Mouse (Mus musculus): ENCODE data around the gene Frrs1l. TPM values are rescaled to one million over a fixed set of nuclear protein-coding genes. Genes with fewer than 3 reads are reported as not detected.
A peak's percentile ranks its signal among the peaks of the same experiment; 100 is the strongest.

Gene Frrs1l
- polyA plus RNA-seq, 1 experiment from 2014 or later: 13.8 TPM

- Histone ChIP-seq H3K4me1 (ENCODE audit: control insufficient read depth, insufficient read depth, low read length) (peaks cover 3% of the 10 kb centered on the region; the same call in 1 of the 2 replicates), H3K4me3 (ENCODE audit: low read depth, low read length) (no peak overlapping the region), H3K36me3 (ENCODE audit: control insufficient read depth, insufficient read depth, low read length) (no peaks in the 10 kb centered on the region), H3K27me3 (replicated peaks; ENCODE audit: control insufficient read depth, insufficient read depth, low read length) (no peaks in the 10 kb centered on the region), H3K9ac (ENCODE audit: low read length) (no peak overlapping the region), H3K27ac (ENCODE audit: low read depth, low read length) (no peak overlapping the region), H3K9me3 (replicated peaks; ENCODE audit: control insufficient read depth, low read length) (no peaks in the 10 kb centered on the region), H3K4me2 (ENCODE audit: low read length) (no peak overlapping the region)
- 86% methylated on average over 2 of the region's 2 CpGs for WGBS
- DNase-seq (ENCODE audit: low spot score): no peak
- no peak for ATAC-seq
Measured at GRCm38 (mm10) chr4:57001437-57001836, 11.2 kb upstream of the Frrs1l start.

DNA sequence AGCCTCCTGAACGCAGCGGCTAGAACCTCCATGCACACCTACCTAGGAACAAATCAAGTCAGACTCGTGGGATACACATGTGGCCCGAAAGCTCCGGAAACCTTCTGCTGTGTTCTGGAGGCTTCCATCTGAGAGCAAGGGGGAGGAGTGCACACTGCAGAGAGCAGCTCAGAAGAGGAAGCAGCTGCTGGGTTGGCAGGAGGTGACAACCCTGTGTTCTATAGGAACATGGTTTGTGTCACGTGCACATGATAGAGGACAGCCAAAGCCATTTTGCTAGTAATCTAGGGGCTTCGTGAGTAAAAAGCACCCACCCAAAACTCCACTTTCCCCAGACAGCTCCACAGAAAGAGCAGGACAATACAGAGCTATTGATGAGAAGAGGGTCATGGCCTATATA lies 3.1 kb upstream of the Frrs1l start:
- no peak for ATAC-seq
- H3K9ac ChIP-seq (ENCODE audit: low read length): no peak overlapping the region
- peaks cover 3% of the 10 kb centered on the region; the same call in 1 of the 2 replicates for H3K4me1 ChIP-seq (ENCODE audit: control insufficient read depth, insufficient read depth, low read length)
- WGBS: 89% methylated on average over 7 of the region's 7 CpGs
- no peak overlapping the region for H3K4me3 ChIP-seq (ENCODE audit: low read depth, low read length)
- H3K36me3 ChIP-seq (ENCODE audit: control insufficient read depth, insufficient read depth, low read length): no peaks in the 10 kb centered on the region
- H3K27ac ChIP-seq (ENCODE audit: low read depth, low read length): no peak overlapping the region
- H3K27me3 ChIP-seq (replicated peaks; ENCODE audit: control insufficient read depth, insufficient read depth, low read length): 0 out of 2 replicates have a peak, but pooled peaks cover 3% of the 10 kb centered on the region
- H3K9me3 ChIP-seq (replicated peaks; ENCODE audit: control insufficient read depth, low read length): no peaks in the 10 kb centered on the region
- no peak overlapping the region for H3K4me2 ChIP-seq (ENCODE audit: low read length)
- no peak for DNase-seq (ENCODE audit: low spot score)

- peaks cover 3% of the 10 kb centered on the region; the same call in 1 of the 2 replicates for H3K4me1 ChIP-seq (ENCODE audit: control insufficient read depth, insufficient read depth, low read length)
- H3K27me3 ChIP-seq (replicated peaks; ENCODE audit: control insufficient read depth, insufficient read depth, low read length): 0 out of 2 replicates have a peak, but pooled peaks cover 3% of the 10 kb centered on the region
- H3K4me2 ChIP-seq (ENCODE audit: low read length): no peak overlapping the region
- H3K36me3 ChIP-seq (ENCODE audit: control insufficient read depth, insufficient read depth, low read length): no peaks in the 10 kb centered on the region
- no peak overlapping the region for H3K4me3 ChIP-seq (ENCODE audit: low read depth, low read length)
- no peak for DNase-seq (ENCODE audit: low spot score)
- 79% methylated on average over 2 of the region's 2 CpGs for WGBS
- no peak overlapping the region for H3K9ac ChIP-seq (ENCODE audit: low read length)
- no peaks in the 10 kb centered on the region for H3K9me3 ChIP-seq (replicated peaks; ENCODE audit: control insufficient read depth, low read length)
- no peak for ATAC-seq
- H3K27ac ChIP-seq (ENCODE audit: low read depth, low read length): no peak overlapping the region
Measured at GRCm38 (mm10) chr4:56991951-56992350, 1.8 kb upstream of the Frrs1l start.

GRCm38 (mm10) chr4:56989431-56990214 lies 568 bp downstream of the Frrs1l start:
- 1% methylated on average over 45 of the region's 45 CpGs for WGBS
- Histone ChIP-seq H3K4me1 (ENCODE audit: control insufficient read depth, insufficient read depth, low read length) (peaks cover 3% of the 10 kb centered on the region; the same call in 1 of the 2 replicates), H3K9ac (ENCODE audit: low read length) (peak overlapping the region; percentile 84), H3K27me3 (replicated peaks; ENCODE audit: control insufficient read depth, insufficient read depth, low read length) (0 out of 2 replicates have a peak, but pooled peaks cover 3% of the 10 kb centered on the region), H3K4me2 (ENCODE audit: low read length) (peak overlapping the region; percentile 87), H3K27ac (ENCODE audit: low read depth, low read length) (peak overlapping the region; percentile 83), H3K9me3 (replicated peaks; ENCODE audit: control insufficient read depth, low read length) (no peaks in the 10 kb centered on the region), H3K4me3 (ENCODE audit: low read depth, low read length) (peak overlapping the region; percentile 70), H3K36me3 (ENCODE audit: control insufficient read depth, insufficient read depth, low read length) (no peaks in the 10 kb centered on the region)
- ATAC-seq (peak; percentile 81), DNase-seq (ENCODE audit: low spot score) (peak; percentile 76)

- 84% methylated on average over 7 of the region's 7 CpGs for whole genome bisulfite sequencing
- ATAC-seq (no peak), DNase-seq (ENCODE audit: low spot score) (no peak)
- H3K36me3 ChIP-seq (ENCODE audit: control insufficient read depth, insufficient read depth, low read length): peaks cover 14% of the 10 kb centered on the region
- no peak overlapping the region for H3K4me2 ChIP-seq (ENCODE audit: low read length)
- H3K27me3 ChIP-seq (replicated peaks; ENCODE audit: control insufficient read depth, insufficient read depth, low read length): no peaks in the 10 kb centered on the region
- no peak overlapping the region for H3K27ac ChIP-seq (ENCODE audit: low read depth, low read length)
- no peaks in the 10 kb centered on the region for H3K4me1 ChIP-seq (ENCODE audit: control insufficient read depth, insufficient read depth, low read length)
- H3K9me3 ChIP-seq (replicated peaks; ENCODE audit: control insufficient read depth, low read length): no peaks in the 10 kb centered on the region
- H3K9ac ChIP-seq (ENCODE audit: low read length): no peak overlapping the region
- no peak overlapping the region for H3K4me3 ChIP-seq (ENCODE audit: low read depth, low read length)
Measured at GRCm38 (mm10) chr4:56965586-56966179, 24.5 kb downstream of the Frrs1l start.

GRCm38 (mm10) chr4:56963687-56964086 lies 26.5 kb downstream of the Frrs1l start:
- H3K4me3 ChIP-seq (ENCODE audit: low read depth, low read length): no peak overlapping the region
- H3K4me2 ChIP-seq (ENCODE audit: low read length): no peak overlapping the region
- DNase-seq (ENCODE audit: low spot score) (no peak), ATAC-seq (no peak)
- no peak overlapping the region for H3K27ac ChIP-seq (ENCODE audit: low read depth, low read length)
- H3K4me1 ChIP-seq (ENCODE audit: control insufficient read depth, insufficient read depth, low read length): no peaks in the 10 kb centered on the region
- H3K9ac ChIP-seq (ENCODE audit: low read length): no peak overlapping the region
- H3K9me3 ChIP-seq (replicated peaks; ENCODE audit: control insufficient read depth, low read length): no peaks in the 10 kb centered on the region
- 93% methylated on average over 6 of the region's 6 CpGs for WGBS
- H3K27me3 ChIP-seq (replicated peaks; ENCODE audit: control insufficient read depth, insufficient read depth, low read length): no peaks in the 10 kb centered on the region
- H3K36me3 ChIP-seq (ENCODE audit: control insufficient read depth, insufficient read depth, low read length): peaks cover 13% of the 10 kb centered on the region

GRCm38 (mm10) chr4:56961320-56961925 lies 28.8 kb downstream of the Frrs1l start:
- DNase-seq (ENCODE audit: low spot score) (no peak), ATAC-seq (no peak)
- no peak overlapping the region for H3K4me2 ChIP-seq (ENCODE audit: low read length)
- no peaks in the 10 kb centered on the region for H3K4me1 ChIP-seq (ENCODE audit: control insufficient read depth, insufficient read depth, low read length)
- H3K9ac ChIP-seq (ENCODE audit: low read length): no peak overlapping the region
- peaks cover 13% of the 10 kb centered on the region for H3K36me3 ChIP-seq (ENCODE audit: control insufficient read depth, insufficient read depth, low read length)
- no peaks in the 10 kb centered on the region for H3K9me3 ChIP-seq (replicated peaks; ENCODE audit: control insufficient read depth, low read length)
- WGBS: 84% methylated on average over 12 of the region's 12 CpGs
- H3K27ac ChIP-seq (ENCODE audit: low read depth, low read length): no peak overlapping the region
- H3K4me3 ChIP-seq (ENCODE audit: low read depth, low read length): no peak overlapping the region
- H3K27me3 ChIP-seq (replicated peaks; ENCODE audit: control insufficient read depth, insufficient read depth, low read length): no peaks in the 10 kb centered on the region

GRCm38 (mm10) chr4:56957518-56957917 lies 32.7 kb downstream of the Frrs1l start:
- no peaks in the 10 kb centered on the region for H3K9me3 ChIP-seq (replicated peaks; ENCODE audit: control insufficient read depth, low read length)
- no peaks in the 10 kb centered on the region for H3K4me1 ChIP-seq (ENCODE audit: control insufficient read depth, insufficient read depth, low read length)
- H3K27me3 ChIP-seq (replicated peaks; ENCODE audit: control insufficient read depth, insufficient read depth, low read length): no peaks in the 10 kb centered on the region
- ATAC-seq: no peak
- no peak overlapping the region for H3K4me2 ChIP-seq (ENCODE audit: low read length)
- no peak overlapping the region for H3K4me3 ChIP-seq (ENCODE audit: low read depth, low read length)
- H3K9ac ChIP-seq (ENCODE audit: low read length): no peak overlapping the region
- no peak overlapping the region for H3K27ac ChIP-seq (ENCODE audit: low read depth, low read length)
- DNase-seq (ENCODE audit: low spot score): no peak
- 70% methylated on average over 9 of the region's 9 CpGs for WGBS
- H3K36me3 ChIP-seq (ENCODE audit: control insufficient read depth, insufficient read depth, low read length): peaks cover 3% of the 10 kb centered on the region

DNA sequence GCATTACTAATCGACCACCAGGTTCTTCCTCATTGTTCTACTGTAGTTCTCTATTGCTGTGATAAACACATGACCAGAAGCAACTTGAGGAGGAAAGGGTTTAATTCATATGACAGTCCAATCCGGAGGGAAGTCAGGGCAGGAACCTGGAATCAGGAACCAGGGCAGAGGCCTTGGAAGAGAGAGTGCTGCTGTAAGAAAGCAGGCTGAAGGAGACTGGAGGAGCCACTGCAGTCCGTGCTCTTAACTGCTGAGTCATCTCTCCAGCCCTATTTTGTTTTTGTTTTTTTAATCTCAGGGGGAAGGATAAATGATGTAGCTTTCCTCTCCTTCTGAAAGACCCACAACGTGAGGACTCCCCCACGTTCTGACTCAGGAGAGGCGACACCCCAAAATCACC lies 37.0 kb downstream of the Frrs1l start:
- Histone ChIP-seq H3K4me3 (ENCODE audit: low read depth, low read length) (no peak overlapping the region), H3K4me1 (ENCODE audit: control insufficient read depth, insufficient read depth, low read length) (no peaks in the 10 kb centered on the region), H3K27me3 (replicated peaks; ENCODE audit: control insufficient read depth, insufficient read depth, low read length) (no peaks in the 10 kb centered on the region), H3K4me2 (ENCODE audit: low read length) (no peak overlapping the region), H3K27ac (ENCODE audit: low read depth, low read length) (no peak overlapping the region), H3K36me3 (ENCODE audit: control insufficient read depth, insufficient read depth, low read length) (no peaks in the 10 kb centered on the region), H3K9ac (ENCODE audit: low read length) (no peak overlapping the region), H3K9me3 (replicated peaks; ENCODE audit: control insufficient read depth, low read length) (no peaks in the 10 kb centered on the region)
- DNase-seq (ENCODE audit: low spot score): no peak
- WGBS: 61% methylated on average over 6 of the region's 6 CpGs
- ATAC-seq: no peak

Measured in forebrain, embryonic 14.5 days (tissue).